In genomic region chr4:42945043-42945442, GRCm38 (mm10) we compare ENCODE assay signal across 12 mouse cellular contexts. TPM values are rescaled to one million over a fixed set of nuclear protein-coding genes. Genes with fewer than 3 reads are reported as not detected.
DNase-seq lines count a peak whose midpoint lies in the region; ATAC-seq and TF ChIP-seq lines count a peak whose summit lies in the region.
"Had no signal": no experiment of that assay in that cellular context is flagged by ENCODE, and none has a peak within 500 bp of the region (broad histone marks: within the 10 kb centered on the region; RNA-seq: fewer than 3 reads in every experiment).

No protein-coding gene starts in this region.

- no peak overlapping the region for H3K4me2 ChIP-seq in lung, postnatal 0 days (replicated peaks; ENCODE audit: low read depth, low read length)

- intact Hi-C loops in heart, postnatal 36 days (cut with DNase I), result loop anchor here (2.0 kb wide), 1 partner anchor 28 kb away; the partner anchor contains the start of gene Phf24

- H3K36me3 ChIP-seq in lung, postnatal 0 days (ENCODE audit: insufficient read depth, low read length), result no peaks in the 10 kb centered on the region

- no peak for TF ChIP-seq EP300 in lung, postnatal 0 days (IDR thresholded peaks at IDR 0.05)

- no peaks in the 10 kb centered on the region for H3K9me3 ChIP-seq in lung, postnatal 0 days (ENCODE audit: low read length)

- no peak overlapping the region for H3K9ac ChIP-seq in lung, postnatal 0 days (replicated peaks; ENCODE audit: low read depth)
- H3K9ac ChIP-seq: forebrain, postnatal 0 days had no signal

- H3K27ac ChIP-seq in lung, postnatal 0 days (ENCODE audit: low read length), result no peak overlapping the region

- ATAC-seq in lung, postnatal 0 days, result no peak
- ATAC-seq: forebrain, postnatal 0 days; hindbrain, embryonic 16.5 days had no signal

- H3K4me1 ChIP-seq in lung, postnatal 0 days (ENCODE audit: insufficient read depth, low read depth, low read length), result no peaks in the 10 kb centered on the region

- no peak overlapping the region for H3K4me3 ChIP-seq in lung, postnatal 0 days (ENCODE audit: low read depth, low read length)

- 0 out of 2 replicates have a peak, but pooled peaks cover 7% of the 10 kb centered on the region for H3K27me3 ChIP-seq in lung, postnatal 0 days (replicated peaks; ENCODE audit: insufficient read depth, low read length)

- WGBS in lung, postnatal 0 days, result 6% methylated on average over 6 of the region's 6 CpGs

- TF ChIP-seq CTCF in lung, postnatal 0 days (IDR thresholded peaks at IDR 0.05), result no peak

- peak; percentile 72 for DNase-seq in heart, postnatal 4 days
- no peak for DNase-seq in heart, postnatal 36 days
- DNase-seq in lung, postnatal 0 days (ENCODE audit: low spot score), result peak; percentile 60
- no peak for DNase-seq in lung, postnatal 25 days (ENCODE audit: low spot score)
- DNase-seq in adrenal gland, postnatal 25 days, result peak; percentile 41
- DNase-seq in lung, postnatal 14 days, result peak; percentile 41
- no peak for DNase-seq in frontal cortex, postnatal 36 days (ENCODE audit: low spot score in 2 of 2)
- DNase-seq in urinary bladder, postnatal 25 days (ENCODE audit: low spot score), result no peak
- DNase-seq: cerebellum, adult 9-11 months; forebrain, postnatal 0 days had no signal

RNA-seq across cellular contexts. Expression of gene Dnajb5, which starts 4.6 kb away (rescaled TPM):
- total RNA-seq in heart, postnatal 4 days (2021), result 10 to 100 TPM; 82.4 to 91.9 TPM
- total RNA-seq in heart, postnatal 36 days (2021), result 10 to 100 TPM; 70.6 to 92.4 TPM
- polyA plus RNA-seq in lung, postnatal 0 days (2015; fragmentation: Nextera tagmentation; extraction: Ambion mirVana), result 5.7 and 6.2 TPM in 2 replicates
- total RNA-seq in adrenal gland, postnatal 25 days (2021), result 12.5 TPM in 2 replicates

RNA-seq across cellular contexts. Expression of gene 1700022I11Rik, which starts 24.4 kb away (rescaled TPM):
- total RNA-seq in heart, postnatal 4 days (2021), result not detected
- not detected for total RNA-seq in heart, postnatal 36 days (2021)
- polyA plus RNA-seq in lung, postnatal 0 days (2015; fragmentation: Nextera tagmentation; extraction: Ambion mirVana), result 0.30 TPM in 1 of 2 replicates, not detected in the other
- total RNA-seq in adrenal gland, postnatal 25 days (2021), result not detected in 2 replicates
- total RNA-seq: forebrain, postnatal 0 days had no signal
- polyA plus RNA-seq: spleen, adult 2 months had no signal

RNA-seq across cellular contexts. Expression of gene Phf24, which starts 28.6 kb away (rescaled TPM):
- 10 to 100 TPM; 15.2 to 23.1 TPM for total RNA-seq in heart, postnatal 4 days (2021)
- 1 to 10 TPM; 5.6 to 8.0 TPM for total RNA-seq in heart, postnatal 36 days (2021)
- polyA plus RNA-seq in lung, postnatal 0 days (2015; fragmentation: Nextera tagmentation; extraction: Ambion mirVana), result 0.29 and 0.31 TPM in 2 replicates
- 0.57 and 0.73 TPM in 2 replicates for total RNA-seq in adrenal gland, postnatal 25 days (2021)

RNA-seq across cellular contexts. Expression of gene Vcp, which starts 55.3 kb away (rescaled TPM):
- 100 to 1,000 TPM; 291 to 295 TPM for total RNA-seq in heart, postnatal 4 days (2021)
- total RNA-seq in heart, postnatal 36 days (2021), result 100 to 1,000 TPM; 264 to 265 TPM
- 242 and 262 TPM in 2 replicates for polyA plus RNA-seq in lung, postnatal 0 days (2015; fragmentation: Nextera tagmentation; extraction: Ambion mirVana)
- total RNA-seq in adrenal gland, postnatal 25 days (2021), result 299 and 392 TPM in 2 replicates

Comparison
In these comparisons a context has a peak if more than half of its experiments do, and no peak if none do; other contexts are left out.
1. DNase-seq: peak in heart, postnatal 4 days (single experiment), lung, postnatal 0 days (single experiment), adrenal gland, postnatal 25 days (single experiment) and lung, postnatal 14 days (single experiment); none in heart, postnatal 36 days (0 of 2), lung, postnatal 25 days (single experiment), frontal cortex, postnatal 36 days (0 of 2) and urinary bladder, postnatal 25 days (single experiment).